Mouse (Mus musculus) thymus, adult 2 months (tissue): ENCODE data around the gene Xpc.

Source experiments
- CTCF ChIP-seq: fragments of 200-500 bp; IDR thresholded peaks from 2 replicates; pipeline ENCODE4 v1.5.1; 2012; ENCODE audit warnings: mild to moderate bottlenecking, control low read depth, low read length, moderate library complexity, borderline replicate concordance; ENCODE audit not compliant: control insufficient read depth, poor library complexity, insufficient read depth; ENCODE audit errors: extremely low read depth
- POLR2A ChIP-seq: fragments of 200-500 bp; IDR thresholded peaks from 2 replicates; pipeline ENCODE4 v1.6.1; 2012; ENCODE audit warnings: mild to moderate bottlenecking, low read length, control low read depth, moderate library complexity; ENCODE audit not compliant: control insufficient read depth, poor library complexity, insufficient read depth; ENCODE audit errors: extremely low read depth

GRCm38 (mm10) chr6:91558565-91558964 lies 42.9 kb upstream of the Xpc start:
- TF ChIP-seq POLR2A (no peak), CTCF (no peak)
